Mouse (Mus musculus) liver, embryonic 14.5 days (tissue): Measurements from ENCODE around the gene 4930451I11Rik.

Experiments used
- CTCF ChIP-seq: IDR thresholded peaks from 2 replicates; pipeline ENCODE4 v1.5.1; 2016; ENCODE audit warnings: antibody characterized with exemption, low read depth, control low read depth
- EP300 ChIP-seq: IDR thresholded peaks from 2 replicates; pipeline ENCODE4 v1.6.1; 2016; ENCODE audit warnings: antibody characterized with exemption, low read depth

- TF ChIP-seq CTCF: no peak
- TF ChIP-seq EP300: no peak
Measured at GRCm38 (mm10) chr7:126863791-126864190, 32.4 kb upstream of the 4930451I11Rik start.
